Mouse (Mus musculus) forebrain, embryonic 15.5 days (tissue): Measurements from ENCODE around the gene Ass1. TPM values are rescaled to one million over a fixed set of nuclear protein-coding genes. Genes with fewer than 3 reads are reported as not detected.

Source experiments
- ATAC-seq: fragments of 200-750 bp; cut with Nextera tagmentation; replicated peaks from 2 replicates; pipeline ENCODE4 v1.8.0; 2017; ENCODE audit warnings: mild to moderate bottlenecking, moderate TSS enrichment, moderate library complexity
- H3K27ac ChIP-seq: fragments of 300-500 bp; sonication (generic); replicated peaks from 2 replicates; pipeline ENCODE4 v1.5.1; 2015; ENCODE audit warnings: mild to moderate bottlenecking, inconsistent platforms
- H3K27me3 ChIP-seq: fragments of 300-500 bp; sonication (generic); 2 replicates; pipeline ENCODE4 v1.6.1; 2015; ENCODE audit warnings: inconsistent platforms
- H3K36me3 ChIP-seq: fragments of 300-500 bp; sonication (generic); 2 replicates; pipeline ENCODE4 v1.6.1; 2015; ENCODE audit warnings: mild to moderate bottlenecking, inconsistent platforms
- H3K4me1 ChIP-seq: fragments of 300-500 bp; sonication (generic); 2 replicates; pipeline ENCODE4 v1.6.1; 2015; ENCODE audit warnings: inconsistent platforms
- H3K4me2 ChIP-seq: fragments of 300-500 bp; sonication (generic); replicated peaks from 2 replicates; pipeline ENCODE4 v1.6.1; 2015; ENCODE audit warnings: mild to moderate bottlenecking, inconsistent platforms
- H3K4me3 ChIP-seq: fragments of 300-500 bp; sonication (generic); 2 replicates; pipeline ENCODE4 v1.5.1; 2015; ENCODE audit warnings: mild to moderate bottlenecking, inconsistent platforms
- H3K9ac ChIP-seq: fragments of 300-500 bp; sonication (generic); replicated peaks from 2 replicates; pipeline ENCODE4 v1.6.1; 2015; ENCODE audit warnings: mild to moderate bottlenecking, inconsistent platforms
- H3K9me3 ChIP-seq: fragments of 300-500 bp; sonication (generic); 2 replicates; pipeline ENCODE4 v1.6.1; 2016; ENCODE audit warnings: inconsistent platforms
- WGBS: fragments of 180-500 bp; shearing (Covaris S2); methylation state at CpG from one replicate; pipeline ENCODE4 v1.1.7; 2015; ENCODE audit warnings: mixed read lengths; 5-methylcytosine and 5-hydroxymethylcytosine counted together
- polyA plus RNA-seq: library from polyadenylated mRNA; unstranded; fragments of >200 nt; fragmentation: Nextera tagmentation; extraction: Ambion mirVana; gene quantifications from 2 replicates; pipeline ENCODE4 v1.2.1, GENCODE M21; 2015

Gene Ass1
- polyA plus RNA-seq, 1 experiment from 2014 or later = 6.3 TPM

- ATAC-seq = no peak
- 86% methylated on average over 7 of the region's 7 CpGs for WGBS
Observed at GRCm38 (mm10) chr2:31460920-31461319, 9.1 kb upstream of the Ass1 start.

GRCm38 (mm10) chr2:31462051-31462450 is 8.0 kb upstream of the Ass1 start:
- H3K4me1 ChIP-seq = peaks cover 7% of the 10 kb centered on the region
- peaks cover 50% of the 10 kb centered on the region for H3K27me3 ChIP-seq
- no peak overlapping the region for H3K4me3 ChIP-seq
- H3K4me2 ChIP-seq = no peak overlapping the region
- H3K9me3 ChIP-seq = no peaks in the 10 kb centered on the region
- 32% methylated on average over 8 of the region's 8 CpGs for WGBS
- H3K27ac ChIP-seq = no peak overlapping the region
- no peak overlapping the region for H3K9ac ChIP-seq
- H3K36me3 ChIP-seq = no peaks in the 10 kb centered on the region
- no peak for ATAC-seq

More at GRCm38 (mm10) chr2:31460920-31461319, 9.1 kb upstream of the Ass1 start:
- no peak overlapping the region for H3K27ac ChIP-seq
- H3K27me3 ChIP-seq = peaks cover 50% of the 10 kb centered on the region
- H3K36me3 ChIP-seq = no peaks in the 10 kb centered on the region
- no peak overlapping the region for H3K4me3 ChIP-seq
- H3K4me2 ChIP-seq = no peak overlapping the region
- no peaks in the 10 kb centered on the region for H3K9me3 ChIP-seq
- H3K4me1 ChIP-seq = peaks cover 7% of the 10 kb centered on the region
- no peak overlapping the region for H3K9ac ChIP-seq

GRCm38 (mm10) chr2:31463253-31463652 is 6.8 kb upstream of the Ass1 start:
- H3K9me3 ChIP-seq = no peaks in the 10 kb centered on the region
- ATAC-seq = no peak

GRCm38 (mm10) chr2:31463696-31464528 is 6.1 kb upstream of the Ass1 start:
- H3K9me3 ChIP-seq = no peaks in the 10 kb centered on the region
- no peak overlapping the region for H3K4me2 ChIP-seq
- H3K27ac ChIP-seq = no peak overlapping the region
- H3K4me1 ChIP-seq = peaks cover 7% of the 10 kb centered on the region
- H3K9ac ChIP-seq = no peak overlapping the region
- ATAC-seq = no peak
- WGBS = 64% methylated on average over 8 of the region's 8 CpGs
- no peaks in the 10 kb centered on the region for H3K36me3 ChIP-seq
- peaks cover 47% of the 10 kb centered on the region for H3K27me3 ChIP-seq
- no peak overlapping the region for H3K4me3 ChIP-seq

More at GRCm38 (mm10) chr2:31463253-31463652, 6.8 kb upstream of the Ass1 start:
- 89% methylated on average over 7 of the region's 7 CpGs for WGBS
- no peak overlapping the region for H3K27ac ChIP-seq
- H3K36me3 ChIP-seq = no peaks in the 10 kb centered on the region
- peaks cover 47% of the 10 kb centered on the region for H3K27me3 ChIP-seq
- H3K9ac ChIP-seq = no peak overlapping the region
- H3K4me2 ChIP-seq = no peak overlapping the region
- H3K4me1 ChIP-seq = peaks cover 7% of the 10 kb centered on the region
- no peak overlapping the region for H3K4me3 ChIP-seq

- no peak overlapping the region for H3K9ac ChIP-seq
- H3K27me3 ChIP-seq = peaks cover 46% of the 10 kb centered on the region
- H3K4me3 ChIP-seq = no peak overlapping the region
- no peak overlapping the region for H3K27ac ChIP-seq
- no peaks in the 10 kb centered on the region for H3K9me3 ChIP-seq
- no peak overlapping the region for H3K4me2 ChIP-seq
- WGBS = 77% methylated on average over 6 of the region's 6 CpGs
- no peaks in the 10 kb centered on the region for H3K36me3 ChIP-seq
- peaks cover 12% of the 10 kb centered on the region for H3K4me1 ChIP-seq
- no peak for ATAC-seq
Observed at GRCm38 (mm10) chr2:31464529-31464910, 5.5 kb upstream of the Ass1 start.

GRCm38 (mm10) chr2:31467457-31467856 is 2.5 kb upstream of the Ass1 start:
- H3K9ac ChIP-seq = no peak overlapping the region
- H3K27me3 ChIP-seq = peaks cover 42% of the 10 kb centered on the region
- H3K4me2 ChIP-seq = no peak overlapping the region
- WGBS = 76% methylated on average over 1 of the region's 1 CpGs
- no peak overlapping the region for H3K27ac ChIP-seq
- peaks cover 14% of the 10 kb centered on the region for H3K4me1 ChIP-seq
- H3K36me3 ChIP-seq = no peaks in the 10 kb centered on the region
- no peak for ATAC-seq
- no peaks in the 10 kb centered on the region for H3K9me3 ChIP-seq
- H3K4me3 ChIP-seq = no peak overlapping the region

- H3K27me3 ChIP-seq = peaks cover 31% of the 10 kb centered on the region
Observed at GRCm38 (mm10) chr2:31468857-31469256, 1.1 kb upstream of the Ass1 start.

GRCm38 (mm10) chr2:31469480-31469879 is 527 bp upstream of the Ass1 start:
- 22% methylated on average over 7 of the region's 7 CpGs for WGBS
- peaks cover 27% of the 10 kb centered on the region for H3K27me3 ChIP-seq
- H3K9me3 ChIP-seq = no peaks in the 10 kb centered on the region

More at GRCm38 (mm10) chr2:31468857-31469256, 1.1 kb upstream of the Ass1 start:
- H3K4me1 ChIP-seq = peaks cover 14% of the 10 kb centered on the region
- no peaks in the 10 kb centered on the region for H3K9me3 ChIP-seq
- ATAC-seq = no peak
- no peak overlapping the region for H3K27ac ChIP-seq
- 72% methylated on average over 7 of the region's 7 CpGs for whole genome bisulfite sequencing
- no peak overlapping the region for H3K4me2 ChIP-seq
- no peak overlapping the region for H3K4me3 ChIP-seq
- H3K36me3 ChIP-seq = no peaks in the 10 kb centered on the region
- H3K9ac ChIP-seq = no peak overlapping the region

GRCm38 (mm10) chr2:31470683-31471385 is 827 bp downstream of the Ass1 start:
- Histone ChIP-seq H3K9me3 (no peaks in the 10 kb centered on the region), H3K27ac (no peak overlapping the region), H3K36me3 (no peaks in the 10 kb centered on the region), H3K4me1 (peaks cover 14% of the 10 kb centered on the region), H3K4me3 (peak overlapping the region; percentile 42), H3K9ac (0 out of 2 replicates have a peak overlapping the region, but pooled peaks have one; percentile 40), H3K4me2 (peak overlapping the region; percentile 84), H3K27me3 (peaks cover 27% of the 10 kb centered on the region)
- no peak; the same call in 1 of the 2 replicates for ATAC-seq
- WGBS = 9% methylated on average over 17 of the region's 19 CpGs

More at GRCm38 (mm10) chr2:31469480-31469879, 527 bp upstream of the Ass1 start:
- peak overlapping the region; percentile 40 for H3K9ac ChIP-seq
- H3K4me3 ChIP-seq = peak overlapping the region; percentile 42
- H3K4me1 ChIP-seq = peaks cover 14% of the 10 kb centered on the region
- H3K27ac ChIP-seq = no peak overlapping the region
- H3K36me3 ChIP-seq = no peaks in the 10 kb centered on the region
- no peak for ATAC-seq
- H3K4me2 ChIP-seq = peak overlapping the region; percentile 84

- WGBS = 60% methylated on average over 6 of the region's 6 CpGs
- Histone ChIP-seq H3K27me3 (peaks cover 27% of the 10 kb centered on the region), H3K9ac (no peak overlapping the region), H3K4me3 (no peak overlapping the region), H3K9me3 (no peaks in the 10 kb centered on the region), H3K4me2 (no peak overlapping the region), H3K27ac (no peak overlapping the region), H3K4me1 (peaks cover 14% of the 10 kb centered on the region), H3K36me3 (no peaks in the 10 kb centered on the region)
- ATAC-seq = no peak
Observed at GRCm38 (mm10) chr2:31471611-31472010, 1.6 kb downstream of the Ass1 start.

GRCm38 (mm10) chr2:31472406-31473065 is 2.5 kb downstream of the Ass1 start:
- H3K36me3 ChIP-seq = no peaks in the 10 kb centered on the region
- no peak for ATAC-seq
- no peak overlapping the region for H3K9ac ChIP-seq
- H3K4me1 ChIP-seq = peaks cover 14% of the 10 kb centered on the region
- peaks cover 27% of the 10 kb centered on the region for H3K27me3 ChIP-seq
- no peak overlapping the region for H3K4me3 ChIP-seq
- H3K4me2 ChIP-seq = no peak overlapping the region
- no peak overlapping the region for H3K27ac ChIP-seq
- H3K9me3 ChIP-seq = no peaks in the 10 kb centered on the region
- 44% methylated on average over 10 of the region's 10 CpGs for WGBS

GRCm38 (mm10) chr2:31473941-31474340 is 3.9 kb downstream of the Ass1 start:
- Histone ChIP-seq H3K4me1 (peaks cover 14% of the 10 kb centered on the region), H3K36me3 (no peaks in the 10 kb centered on the region), H3K27me3 (peaks cover 20% of the 10 kb centered on the region; the same call in 1 of the 2 replicates), H3K4me3 (no peak overlapping the region), H3K27ac (no peak overlapping the region), H3K9ac (no peak overlapping the region), H3K9me3 (no peaks in the 10 kb centered on the region), H3K4me2 (no peak overlapping the region)
- WGBS = 68% methylated on average over 4 of the region's 4 CpGs
- ATAC-seq = no peak
